Mouse (Mus musculus) thymus, adult 2 months (tissue): ENCODE results near the gene Ncln.

Experiments
- CTCF ChIP-seq: fragments of 200-500 bp; IDR thresholded peaks from 2 replicates; pipeline ENCODE4 v1.5.1; 2012; ENCODE audit warnings: mild to moderate bottlenecking, control low read depth, low read length, moderate library complexity, borderline replicate concordance; ENCODE audit not compliant: control insufficient read depth, poor library complexity, insufficient read depth; ENCODE audit errors: extremely low read depth
- POLR2A ChIP-seq: fragments of 200-500 bp; IDR thresholded peaks from 2 replicates; pipeline ENCODE4 v1.6.1; 2012; ENCODE audit warnings: mild to moderate bottlenecking, low read length, control low read depth, moderate library complexity; ENCODE audit not compliant: control insufficient read depth, poor library complexity, insufficient read depth; ENCODE audit errors: extremely low read depth

DNA sequence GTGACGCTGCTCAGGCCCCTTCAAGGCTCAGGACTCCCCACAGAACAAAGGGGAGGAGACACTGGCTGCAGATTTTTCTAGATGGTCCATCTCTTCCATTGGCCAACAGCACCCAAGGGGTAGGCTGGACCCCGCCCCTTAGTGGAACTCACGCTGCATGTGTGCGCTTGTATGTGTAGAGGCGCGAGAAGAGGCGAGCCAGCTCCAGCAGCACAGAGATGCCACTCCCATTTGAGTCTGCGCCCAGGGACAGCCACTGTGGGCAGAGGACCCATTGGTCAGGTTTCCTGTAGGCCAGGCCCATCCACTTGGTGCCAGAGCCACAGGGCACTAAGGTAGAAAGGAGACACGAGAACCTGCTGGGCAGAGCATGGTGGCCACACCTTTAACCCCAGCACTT, 5.2 kb downstream of the Ncln start:
- no peak for TF ChIP-seq POLR2A
- no peak for TF ChIP-seq CTCF
